Mouse (Mus musculus) ES-CJ7 (cell line): ENCODE results near the gene Rab3b.

Experiments
- DNase-seq: peaks from one replicate; pipeline ENCODE4 v3.0.0; 2011; ENCODE audit warnings: low read depth, low spot score

The Rab3b gene

GRCm38 (mm10) chr4:108878963-108879822 lies at the start of gene Rab3b:
Gene Rab3b, plus strand, starts transcription at chr4:108879063.
- peak; percentile 65 for DNase-seq

DNA sequence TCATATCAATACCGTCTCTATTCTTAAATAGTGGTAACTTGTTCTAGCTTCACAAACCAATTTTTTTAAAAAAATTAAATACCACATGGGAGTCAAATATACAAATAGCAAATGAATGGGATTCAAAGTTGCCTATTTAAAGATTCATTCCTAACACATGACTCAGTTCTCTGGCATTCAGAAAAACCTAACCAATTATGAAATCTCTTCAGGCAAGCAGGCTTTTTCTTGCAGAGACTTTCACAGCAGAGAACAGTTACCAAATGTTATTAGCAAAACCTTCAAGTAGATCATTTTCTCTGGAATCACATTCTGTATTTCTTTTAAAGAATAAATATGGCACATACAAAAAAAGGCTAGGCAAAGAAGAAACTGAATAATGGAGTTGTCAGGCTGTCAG lies 48.2 kb upstream of the Rab3b start:
- DNase-seq, result no peak

- DNase-seq, result peak; percentile 96
These were observed 45.7 kb upstream of the Rab3b start, which contains the start of gene Btf3l4 for GRCm38 (mm10) chr4:108832916-108833827. Gene Btf3l4, minus strand, starts transcription at chr4:108833614.

- DNase-seq, result no peak
These were observed 45.1 kb upstream of the Rab3b start for GRCm38 (mm10) chr4:108833828-108834114.

- peak; percentile 93 for DNase-seq
These were observed 44.5 kb upstream of the Rab3b start, which contains the start of gene Txndc12 for GRCm38 (mm10) chr4:108834115-108834970. Gene Txndc12, plus strand, starts transcription at chr4:108834601.

GRCm38 (mm10) chr4:108834971-108835311 lies 43.9 kb upstream of the Rab3b start:
- DNase-seq, result no peak

- peak; percentile 31 for DNase-seq
These were observed 43.4 kb upstream of the Rab3b start for GRCm38 (mm10) chr4:108835496-108835895.

GRCm38 (mm10) chr4:108838031-108838430 lies 40.8 kb upstream of the Rab3b start:
- no peak for DNase-seq

DNA sequence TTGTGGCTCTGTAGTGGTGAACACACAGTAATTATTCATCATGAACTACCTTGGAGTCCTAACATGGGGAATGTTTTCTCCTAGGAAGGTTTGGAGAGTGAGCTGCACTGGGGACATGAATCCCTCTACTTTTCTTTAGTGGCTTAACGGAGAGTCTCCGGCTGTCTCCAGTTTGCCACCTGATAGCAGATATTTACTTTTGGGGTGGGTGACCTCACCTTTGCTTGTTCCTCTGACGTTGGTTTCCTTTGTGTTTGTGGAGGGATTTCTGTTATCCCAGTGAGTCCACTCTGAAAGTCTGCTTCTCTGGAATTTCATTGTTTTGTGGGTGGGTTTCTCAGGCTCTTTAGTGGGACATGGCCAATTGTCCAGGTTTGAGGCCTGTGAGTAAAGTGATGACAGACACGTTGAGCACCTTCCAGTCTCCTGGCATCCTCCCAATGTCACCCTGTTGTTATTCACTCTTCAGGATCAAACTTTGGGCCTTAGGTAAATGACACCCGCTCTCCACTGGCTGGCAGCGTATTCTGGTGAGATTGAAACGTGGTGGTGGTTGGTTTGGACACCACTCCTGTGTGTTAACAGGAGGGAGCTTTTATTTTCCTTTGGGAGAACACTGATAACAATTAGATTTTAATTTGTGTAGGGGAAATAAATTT lies 36.8 kb upstream of the Rab3b start:
- no peak for DNase-seq

DNA sequence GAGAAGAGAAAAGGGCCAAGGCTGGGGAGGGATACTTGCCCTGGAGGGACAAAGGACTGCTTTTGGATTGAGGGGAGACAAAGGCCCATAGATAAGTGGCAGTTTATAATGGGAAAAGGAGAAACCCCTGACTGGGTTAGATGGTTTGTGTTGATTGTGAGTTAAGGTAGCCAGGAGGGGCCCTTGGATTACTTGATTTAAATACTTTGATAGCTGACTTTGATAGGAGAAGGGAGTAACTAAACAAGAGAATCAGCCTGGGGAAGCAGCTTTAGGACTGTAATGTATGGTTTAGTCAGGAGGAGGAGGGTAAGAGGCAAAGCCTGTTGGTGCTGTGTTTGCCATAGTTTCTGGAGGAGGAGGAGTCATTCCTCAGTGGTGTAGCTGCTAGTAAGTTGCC lies 35.5 kb upstream of the Rab3b start:
- DNase-seq, result peak; percentile 16

GRCm38 (mm10) chr4:108845824-108846569 lies 32.9 kb upstream of the Rab3b start:
- no peak for DNase-seq

- peak; percentile 81 for DNase-seq
These were observed 31.0 kb upstream of the Rab3b start, which contains the start of gene Kti12 for GRCm38 (mm10) chr4:108847715-108848504. Gene Kti12, plus strand, starts transcription at chr4:108847785.

GRCm38 (mm10) chr4:108848505-108848848 lies 30.4 kb upstream of the Rab3b start, which contains the start of gene A730015C16Rik:
Gene A730015C16Rik, minus strand, starts transcription at chr4:108848619.
- DNase-seq, result no peak

DNA sequence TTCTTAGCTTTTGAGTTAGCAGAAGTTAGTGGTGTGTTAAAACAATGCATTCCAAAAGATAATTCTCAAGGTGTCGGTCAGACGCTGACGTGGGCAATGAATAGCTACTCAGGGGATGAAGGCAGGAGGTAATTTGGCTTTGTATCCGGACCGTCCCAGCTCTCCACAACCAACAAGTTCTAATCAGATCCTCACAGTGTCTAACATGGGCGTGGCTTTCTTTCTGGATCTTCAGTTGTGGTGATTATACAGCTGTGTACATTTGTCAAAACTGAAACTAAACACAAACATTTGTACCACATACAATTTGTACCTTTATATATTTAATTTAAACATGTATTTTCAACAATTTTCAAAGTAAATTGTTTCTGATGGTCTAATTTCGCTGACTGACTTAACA lies 12.1 kb upstream of the Rab3b start:
- DNase-seq, result no peak

DNA sequence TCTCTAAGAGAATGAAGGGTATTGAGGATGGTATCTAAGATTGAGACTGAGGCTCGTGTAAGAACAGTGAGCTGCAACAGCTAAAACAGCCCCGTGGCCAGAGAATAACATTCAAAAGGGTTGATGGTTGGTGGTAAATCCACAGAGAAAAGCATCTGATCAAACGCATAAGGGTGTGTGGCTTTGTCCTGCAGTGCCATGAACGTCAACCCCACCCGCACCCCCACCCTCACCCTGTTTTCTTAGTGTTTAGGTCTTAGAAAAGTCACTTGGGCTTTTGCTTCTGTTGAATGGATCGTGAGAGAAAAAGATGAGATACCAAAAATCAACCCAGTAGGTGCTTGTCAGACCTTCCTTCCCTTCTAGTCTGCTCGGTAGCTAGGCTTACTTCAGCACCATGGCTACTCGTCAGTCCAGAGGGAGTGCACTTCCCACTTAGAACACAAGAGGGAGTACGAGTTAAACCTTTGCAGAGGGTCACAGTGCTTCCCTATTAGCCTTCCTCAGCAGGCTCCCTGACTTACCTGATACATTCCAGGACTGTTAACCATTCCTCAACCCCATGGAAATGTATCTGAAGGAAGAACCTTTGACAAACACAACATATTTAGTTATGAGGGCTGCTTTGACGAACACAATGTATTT lies 9.0 kb upstream of the Rab3b start:
- peak; percentile 92 for DNase-seq

DNA sequence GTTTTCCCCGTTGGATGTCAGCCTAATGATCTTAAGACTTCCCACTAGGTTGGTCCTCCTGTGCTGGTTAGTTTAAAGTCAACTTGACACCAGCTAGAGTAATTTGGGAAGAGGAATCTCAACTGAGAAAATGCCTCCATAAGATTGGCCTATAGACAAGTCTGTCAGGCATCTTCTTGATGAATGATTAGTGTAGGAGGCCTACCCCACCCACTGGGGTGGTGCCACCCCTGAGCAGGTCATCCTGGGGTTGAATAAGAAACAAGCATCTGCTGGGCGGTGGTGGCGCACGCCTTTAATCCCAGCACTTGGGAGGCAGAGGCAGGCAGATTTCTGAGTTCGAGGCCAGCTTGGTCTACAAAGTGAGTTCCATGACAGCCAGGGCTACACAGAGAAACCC lies 5.1 kb upstream of the Rab3b start:
- peak; percentile 42 for DNase-seq

- DNase-seq, result no peak
These were observed 962 bp upstream of the Rab3b start for GRCm38 (mm10) chr4:108877901-108878300.

- DNase-seq, result peak; percentile 70
These were observed 5.0 kb downstream of the Rab3b start for GRCm38 (mm10) chr4:108883815-108884214.

GRCm38 (mm10) chr4:108887456-108887855 lies 8.6 kb downstream of the Rab3b start:
- no peak for DNase-seq
